Mouse (Mus musculus) adrenal gland, postnatal 25 days (tissue): ENCODE measurements around the gene Ccr6. TPM values are rescaled to one million over a fixed set of nuclear protein-coding genes. Genes with fewer than 3 reads are reported as not detected.
"Not testable (repeated sequence)": the region's sequence is repeated elsewhere in the genome, so short reads cannot be mapped to it uniquely, and the experiment has no call there.

Source experiments
- DNase-seq: peaks from one replicate; pipeline ENCODE4 v3.0.0; 2021; ENCODE audit warnings: mixed read lengths
- total RNA-seq: library from RNA; stranded (reverse); gene quantifications from 2 replicates; pipeline ENCODE4 v1.2.3, GENCODE M21; 2021

Gene Ccr6
- total RNA-seq, 1 experiment from 2014 or later: not detected

- DNase-seq: no peak
Observed at GRCm38 (mm10) chr17:8234537-8234936, 1.3 kb upstream of the Ccr6 start.

GRCm38 (mm10) chr17:8238012-8238710 is 2.3 kb downstream of the Ccr6 start:
- DNase-seq: no peak

- no peak for DNase-seq
Observed at GRCm38 (mm10) chr17:8239561-8239960, 3.7 kb downstream of the Ccr6 start.

DNA sequence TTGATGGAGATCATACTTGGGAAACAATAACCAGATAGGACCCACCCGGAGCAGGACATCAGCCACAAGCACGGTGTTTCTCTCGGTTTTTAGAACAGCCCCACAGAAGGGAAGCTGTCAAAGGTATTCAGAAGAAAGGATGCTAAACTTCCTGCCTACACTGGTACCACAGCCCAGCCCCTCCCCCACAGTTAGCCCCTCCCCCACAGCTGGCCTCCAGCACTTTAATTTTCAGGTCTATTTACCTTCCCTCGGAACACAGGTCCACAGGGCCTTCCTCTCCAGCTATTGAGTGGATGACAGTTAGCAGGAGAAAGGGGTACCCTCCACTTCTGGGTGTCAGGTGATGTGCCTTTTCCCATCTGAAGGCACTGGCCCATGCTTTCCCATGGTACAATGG is 4.7 kb downstream of the Ccr6 start:
- no peak for DNase-seq

- DNase-seq: no peak
Observed at GRCm38 (mm10) chr17:8241645-8242044, 5.8 kb downstream of the Ccr6 start.

- DNase-seq: no peak
Observed at GRCm38 (mm10) chr17:8242186-8242585, 6.3 kb downstream of the Ccr6 start.

- no peak for DNase-seq
Observed at GRCm38 (mm10) chr17:8244124-8244523, 8.3 kb downstream of the Ccr6 start.

DNA sequence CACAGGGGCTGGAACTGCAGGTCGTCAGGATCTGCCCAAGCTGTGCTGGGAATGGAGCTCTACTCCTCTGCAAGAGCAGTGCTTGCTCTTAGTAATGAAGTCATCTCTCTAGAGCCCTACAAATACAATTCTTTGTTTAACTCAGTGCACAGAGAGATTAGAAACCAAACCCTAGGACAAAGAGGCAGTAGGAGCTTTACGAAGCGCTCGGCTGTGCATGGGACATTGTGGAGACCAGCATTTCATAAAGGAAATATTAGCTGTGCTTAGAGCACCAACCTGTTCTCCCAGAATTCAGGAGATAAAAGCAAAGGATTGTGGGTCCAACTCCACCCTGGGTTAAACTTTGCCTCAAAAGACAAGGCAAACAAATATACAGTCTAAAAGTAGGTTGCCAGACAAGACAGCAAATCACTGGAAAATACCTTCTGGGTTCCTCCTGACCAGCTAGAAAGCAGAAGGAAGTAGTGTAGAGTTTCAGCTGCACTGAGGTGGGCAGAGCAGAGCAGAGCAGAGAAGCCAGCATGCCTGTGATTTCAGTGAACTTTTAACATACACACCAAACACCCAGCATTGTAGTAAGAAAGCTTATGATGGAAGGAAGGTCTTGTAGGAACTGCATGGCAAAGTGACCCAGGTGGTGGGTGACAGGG is 10.4 kb downstream of the Ccr6 start:
- DNase-seq: no peak

DNA sequence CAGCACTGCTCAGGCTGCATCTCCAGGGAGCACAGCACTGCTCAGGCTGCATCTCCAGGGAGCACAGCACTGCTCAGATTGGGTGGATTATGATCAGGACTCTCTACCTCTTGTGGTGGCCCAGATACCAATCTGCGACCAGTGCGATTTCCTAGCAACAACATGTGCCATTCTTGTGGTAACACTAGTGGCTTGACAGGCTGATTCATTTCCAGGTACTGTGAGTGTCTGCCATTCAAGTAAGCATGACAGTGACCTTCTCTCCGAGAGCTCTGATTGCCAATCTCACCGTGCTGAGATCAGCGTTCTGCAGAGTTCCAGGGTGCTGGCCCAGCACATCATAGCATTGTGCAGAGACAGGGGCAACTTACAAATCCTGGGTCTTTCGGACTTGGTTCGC is 15.9 kb downstream of the Ccr6 start:
- no peak for DNase-seq

DNA sequence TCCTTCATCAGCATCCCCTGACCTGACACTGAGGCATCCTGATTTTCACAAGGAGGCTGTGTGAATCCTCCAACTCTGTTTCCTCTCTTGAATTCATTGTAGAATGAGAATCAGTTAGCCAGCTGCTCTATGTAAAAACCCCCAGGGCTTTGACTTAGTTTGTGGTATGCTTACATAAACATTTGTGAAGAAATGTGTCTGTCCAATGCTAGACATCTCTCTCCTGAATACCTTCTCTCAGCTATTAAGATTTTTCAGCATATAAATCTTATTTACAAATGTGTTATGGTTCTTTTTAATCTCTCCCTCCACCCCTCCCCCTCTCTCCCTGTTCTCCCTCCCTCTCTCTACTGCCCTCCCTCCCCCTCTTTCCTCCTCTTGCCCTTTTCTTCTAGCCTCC is 18.4 kb downstream of the Ccr6 start:
- no peak for DNase-seq

GRCm38 (mm10) chr17:8254914-8255313 is 19.1 kb downstream of the Ccr6 start:
- DNase-seq: no peak

GRCm38 (mm10) chr17:8255583-8255982 is 19.7 kb downstream of the Ccr6 start:
- DNase-seq: no peak

GRCm38 (mm10) chr17:8256982-8257381 is 21.1 kb downstream of the Ccr6 start:
- DNase-seq: no peak

GRCm38 (mm10) chr17:8264638-8265037 is 28.8 kb downstream of the Ccr6 start:
- not testable (repeated sequence) for DNase-seq

GRCm38 (mm10) chr17:8272054-8272749 is 36.4 kb downstream of the Ccr6 start:
- no peak for DNase-seq

DNA sequence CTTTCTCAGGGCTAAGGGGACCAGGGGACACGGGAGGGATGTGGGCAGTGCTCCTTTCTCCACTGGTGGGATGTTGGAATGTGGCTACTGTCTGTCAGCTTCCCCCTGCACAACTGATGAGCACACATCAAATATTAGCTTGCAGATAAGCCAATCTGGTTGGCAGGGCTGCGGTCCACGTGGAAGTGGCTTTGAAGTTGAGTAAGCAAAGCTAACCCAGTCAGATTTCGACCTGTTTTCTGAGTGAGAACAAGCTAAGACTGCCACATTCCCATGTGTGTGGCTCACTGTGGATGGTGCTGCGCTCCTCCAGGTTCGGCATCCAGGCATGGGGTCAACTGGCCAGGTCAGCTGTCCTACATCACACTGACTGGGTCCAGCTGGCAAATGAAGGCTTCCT is 37.1 kb downstream of the Ccr6 start:
- DNase-seq: no peak

- DNase-seq: no peak
Observed at GRCm38 (mm10) chr17:8276071-8276470, 40.2 kb downstream of the Ccr6 start.

GRCm38 (mm10) chr17:8276680-8277079 is 40.8 kb downstream of the Ccr6 start:
- DNase-seq: no peak

GRCm38 (mm10) chr17:8277266-8277665 is 41.4 kb downstream of the Ccr6 start:
- DNase-seq: no peak

GRCm38 (mm10) chr17:8278356-8278755 is 42.5 kb downstream of the Ccr6 start:
- no peak for DNase-seq

- DNase-seq: peak; percentile 72
Observed at GRCm38 (mm10) chr17:8282821-8283525, 47.1 kb downstream of the Ccr6 start, which contains the start of gene Mpc1. Gene Mpc1 (plus strand): TSS chr17:8282904.

GRCm38 (mm10) chr17:8283526-8284253 is 47.8 kb downstream of the Ccr6 start:
- DNase-seq: peak; percentile 97
